Mouse (Mus musculus) ovary, postnatal 14 days (tissue): ENCODE measurements at regions not wholly inside any gene's neighbourhood (a gene's known extent, or its start where the extent isn't known, plus 50 kb on each side); places are given as distances from the start of the nearest gene placed in this dataset.
"Not testable (repeated sequence)": the region's sequence is repeated elsewhere in the genome, so short reads cannot be mapped to it uniquely, and the experiment has no call there.

Source experiments
- DNase-seq: peaks from one replicate; pipeline ENCODE4 v3.0.0; 2022; ENCODE audit warnings: low spot score

DNA sequence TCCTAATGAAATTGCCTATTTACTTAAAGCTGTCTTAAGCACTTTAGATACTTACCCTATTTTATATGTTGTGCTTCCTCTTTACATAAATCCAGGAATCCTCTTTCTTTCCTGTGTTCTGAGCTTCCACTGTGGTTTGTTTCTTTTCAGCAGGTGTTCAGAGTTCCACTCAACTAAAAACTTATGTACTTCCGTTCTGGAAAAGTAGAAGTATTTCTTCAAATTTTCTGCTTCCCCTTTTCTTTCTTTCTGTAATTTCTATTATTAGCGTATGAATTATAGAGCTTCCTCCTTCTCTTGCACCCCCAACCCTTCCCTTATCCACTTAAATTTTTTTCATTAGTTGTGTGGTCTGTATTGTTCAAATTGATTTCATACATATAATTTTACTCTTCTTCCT lies 165.8 kb upstream of the Nudt12 start:
- DNase-seq = no peak

DNA sequence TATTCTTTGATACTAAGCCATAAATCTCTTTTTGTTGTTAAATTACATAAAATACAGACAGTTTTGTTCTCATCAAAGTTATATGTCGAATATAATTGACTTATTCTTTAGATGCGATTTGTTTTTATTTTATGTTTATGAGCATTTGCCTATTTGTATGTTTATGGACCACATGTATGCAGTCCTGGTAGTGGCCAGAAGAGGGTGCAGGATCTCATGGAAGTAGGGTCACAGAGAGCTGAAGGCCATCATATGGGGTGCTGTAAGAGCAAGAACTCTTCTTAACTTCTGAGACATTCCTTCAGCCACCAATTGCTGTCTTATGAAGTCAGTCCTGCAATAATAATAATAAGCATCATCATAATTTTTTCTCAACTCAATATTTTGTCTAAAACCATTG lies 143.2 kb upstream of the Nudt12 start:
- DNase-seq = no peak

DNA sequence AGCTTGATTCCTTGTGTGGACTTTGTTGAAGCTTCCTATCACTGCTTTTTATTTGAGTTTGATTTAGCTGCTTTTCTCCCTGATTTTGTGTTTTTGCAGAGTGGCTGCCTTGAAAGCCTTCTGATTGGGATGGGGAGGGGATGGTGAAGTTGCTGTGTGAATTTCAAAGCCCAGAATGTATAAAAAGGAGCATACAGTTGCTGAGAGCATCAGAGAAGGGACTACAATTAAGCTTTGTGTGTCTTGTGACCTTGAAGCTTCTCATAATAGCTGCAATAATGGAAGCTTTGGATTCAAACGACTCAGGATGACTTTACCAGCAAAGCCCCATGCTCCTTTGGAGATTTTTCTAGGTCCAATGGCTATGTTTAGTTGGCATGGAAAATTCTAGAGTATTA lies 130.6 kb upstream of the Nudt12 start:
- no peak for DNase-seq

DNA sequence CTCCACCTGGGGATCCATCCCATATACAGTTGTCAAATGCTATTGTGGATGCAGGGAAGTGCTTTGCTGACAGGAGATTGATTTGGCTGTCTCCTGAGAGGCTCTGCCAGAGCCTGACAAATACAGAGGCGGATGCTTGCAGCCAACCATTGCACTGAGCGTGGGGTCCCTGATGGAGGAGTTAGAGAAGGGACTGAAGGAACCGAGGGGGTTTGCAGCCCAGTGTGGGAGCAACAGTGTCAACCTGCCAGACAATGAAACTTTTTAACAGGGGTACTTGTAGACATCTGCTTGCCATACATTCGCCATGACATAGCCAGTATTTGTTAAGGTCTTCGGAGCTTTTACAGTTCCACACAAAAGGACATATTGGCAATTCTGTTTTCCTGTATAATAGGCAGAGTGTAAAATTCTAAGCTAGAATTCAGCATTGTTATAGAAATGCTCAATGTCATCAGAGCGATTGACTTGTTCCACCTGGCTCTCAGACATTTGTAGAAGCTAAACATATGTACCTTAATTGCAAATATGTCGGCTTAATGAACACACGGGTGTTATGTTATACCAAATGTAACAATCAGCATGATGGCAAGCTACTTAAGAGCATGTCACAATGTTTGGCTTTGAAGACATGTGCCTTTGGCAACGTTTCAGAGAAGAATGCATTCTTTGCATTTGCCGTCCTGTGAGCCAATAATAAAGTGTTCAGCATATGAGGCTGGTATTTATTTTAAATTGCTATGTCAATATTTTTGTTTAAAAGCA lies 130.0 kb upstream of the Nudt12 start:
- DNase-seq = no peak

DNA sequence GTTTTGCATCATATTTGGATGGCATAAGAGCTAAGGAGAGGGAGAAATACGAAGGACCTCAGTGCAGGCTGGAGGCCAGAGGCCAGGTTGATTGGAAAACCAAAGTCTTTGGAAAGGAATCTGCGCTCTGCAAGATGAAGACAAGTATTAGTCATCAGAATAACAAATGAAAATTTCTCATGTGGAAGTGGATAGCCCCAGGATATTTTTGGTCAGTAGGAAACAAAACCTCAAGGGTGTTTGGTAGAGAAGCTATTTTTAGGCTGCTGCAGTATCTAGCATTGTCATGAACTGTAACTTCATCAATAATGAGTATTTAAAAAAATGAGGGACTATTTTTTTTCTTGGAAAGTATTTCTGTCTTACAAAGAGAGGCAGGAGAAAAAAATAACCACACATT lies 125.6 kb upstream of the Nudt12 start:
- no peak for DNase-seq

DNA sequence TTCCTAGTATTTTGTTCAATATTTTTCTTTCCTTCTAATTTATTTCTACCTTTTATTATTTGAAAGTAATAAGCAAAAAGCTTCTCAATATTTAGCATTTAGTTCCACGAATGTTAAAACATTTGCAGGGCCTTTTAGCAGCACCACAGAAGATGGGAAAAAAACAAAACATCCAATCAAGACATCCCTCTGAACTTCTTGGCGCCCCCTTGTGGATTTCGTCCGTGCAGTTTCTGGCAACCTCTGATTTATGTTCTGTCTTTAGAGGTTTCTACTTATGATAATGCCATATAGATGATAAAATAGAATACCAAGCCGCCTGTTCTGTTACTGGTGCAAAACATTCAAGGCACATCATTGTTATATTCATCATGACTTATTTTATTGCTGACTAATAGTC lies 86.2 kb upstream of the Nudt12 start:
- DNase-seq = peak; percentile 17

DNA sequence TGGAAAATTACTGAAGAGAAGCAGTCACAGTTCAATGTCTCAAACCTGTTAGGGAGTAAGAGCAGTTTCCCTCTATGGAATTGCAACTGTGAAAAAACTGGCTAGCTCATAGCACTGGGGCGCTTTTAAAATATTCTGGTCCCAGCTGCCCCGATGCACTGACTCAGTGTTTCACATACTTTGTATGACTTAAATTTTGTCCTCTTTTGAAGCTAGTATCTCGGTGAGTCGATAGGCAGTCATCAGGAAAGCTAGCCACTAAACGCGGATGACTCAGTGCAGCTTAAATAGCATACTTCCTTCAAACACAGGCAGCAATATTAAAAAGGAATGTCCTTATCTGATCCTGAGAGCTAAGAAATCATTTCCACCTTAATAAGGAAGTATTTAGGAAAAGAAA lies 63.7 kb upstream of the Nudt12 start:
- DNase-seq = not testable (repeated sequence)

DNA sequence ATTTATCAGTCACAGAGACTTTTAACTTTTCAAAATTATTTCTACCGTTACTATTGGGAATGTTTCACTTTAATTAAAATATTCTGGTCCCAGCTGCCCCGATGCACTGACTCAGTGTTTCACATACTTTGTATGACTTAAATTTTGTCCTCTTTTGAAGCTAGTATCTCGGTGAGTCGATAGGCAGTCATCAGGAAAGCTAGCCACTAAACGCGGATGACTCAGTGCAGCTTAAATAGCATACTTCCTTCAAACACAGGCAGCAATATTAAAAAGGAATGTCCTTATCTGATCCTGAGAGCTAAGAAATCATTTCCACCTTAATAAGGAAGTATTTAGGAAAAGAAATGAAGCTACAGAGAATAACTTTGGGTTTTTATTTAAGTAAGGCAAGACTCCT lies 63.2 kb upstream of the Nudt12 start:
- not testable (repeated sequence) for DNase-seq
